Mouse (Mus musculus) urinary bladder, postnatal 10 days (tissue): Measurements from ENCODE around the gene Olfm1.

ENCODE experiments used
- DNase-seq: peaks from one replicate; pipeline ENCODE4 v3.0.0; 2022; ENCODE audit warnings: low spot score

Olfm1 gene

GRCm38 (mm10) chr2:28192821-28193689 is at the start of gene Olfm1:
Gene Olfm1, plus strand, starts transcription at chr2:28192992.
- DNase-seq: no peak

GRCm38 (mm10) chr2:28143417-28144045 is 49.3 kb upstream of the Olfm1 start:
- DNase-seq: no peak

- DNase-seq: no peak
These were observed 47.1 kb upstream of the Olfm1 start for GRCm38 (mm10) chr2:28145702-28146101.

- no peak for DNase-seq
These were observed 46.6 kb upstream of the Olfm1 start for GRCm38 (mm10) chr2:28146152-28146551.

GRCm38 (mm10) chr2:28146685-28147084 is 46.1 kb upstream of the Olfm1 start:
- no peak for DNase-seq

GRCm38 (mm10) chr2:28147248-28147794 is 45.5 kb upstream of the Olfm1 start:
- no peak for DNase-seq

- DNase-seq: no peak
These were observed 43.1 kb upstream of the Olfm1 start for GRCm38 (mm10) chr2:28149688-28150087.

- DNase-seq: no peak
These were observed 32.2 kb upstream of the Olfm1 start for GRCm38 (mm10) chr2:28160568-28160967.

GRCm38 (mm10) chr2:28165570-28165969 is 27.2 kb upstream of the Olfm1 start:
- DNase-seq: no peak

- DNase-seq: no peak
These were observed 23.5 kb upstream of the Olfm1 start for GRCm38 (mm10) chr2:28169336-28169735.

GRCm38 (mm10) chr2:28171962-28172361 is 20.8 kb upstream of the Olfm1 start:
- no peak for DNase-seq

GRCm38 (mm10) chr2:28173225-28174141 is 19.3 kb upstream of the Olfm1 start:
- DNase-seq: no peak

GRCm38 (mm10) chr2:28174441-28174840 is 18.4 kb upstream of the Olfm1 start:
- DNase-seq: no peak

- no peak for DNase-seq
These were observed 14.2 kb upstream of the Olfm1 start for GRCm38 (mm10) chr2:28178600-28178999.

- DNase-seq: no peak
These were observed 12.7 kb upstream of the Olfm1 start for GRCm38 (mm10) chr2:28180053-28180452.

- DNase-seq: no peak
These were observed 4.3 kb upstream of the Olfm1 start for GRCm38 (mm10) chr2:28188398-28188944.

GRCm38 (mm10) chr2:28193690-28194087 is 897 bp downstream of the Olfm1 start:
- no peak for DNase-seq

- no peak for DNase-seq
These were observed 2.3 kb downstream of the Olfm1 start for GRCm38 (mm10) chr2:28194962-28195617.

- DNase-seq: no peak
These were observed 2.9 kb downstream of the Olfm1 start for GRCm38 (mm10) chr2:28195726-28196125.

- DNase-seq: no peak
These were observed 8.6 kb downstream of the Olfm1 start for GRCm38 (mm10) chr2:28201441-28201841.

GRCm38 (mm10) chr2:28204167-28204566 is 11.4 kb downstream of the Olfm1 start:
- DNase-seq: peak; percentile 79
